Mouse (Mus musculus): ENCODE results near the gene Wdr82.

- TF ChIP-seq GATA1 (IDR thresholded peaks at IDR 0.05; ENCODE audit: borderline replicate concordance, low read length), result no peak
- no peak for TF ChIP-seq FLI1 (IDR thresholded peaks at IDR 0.05; ENCODE audit: low read length)
Measured at GRCm38 (mm10) chr9:106173363-106173762, 2.6 kb downstream of the Wdr82 start.
